Mouse (Mus musculus): Measurements from ENCODE around the gene Krt8. TPM values are rescaled to one million over a fixed set of nuclear protein-coding genes. Genes with fewer than 3 reads are reported as not detected.

Gene Krt8
- total and polyA plus RNA-seq, 3 experiments, result 0.69 to 0.93 TPM; not detected in 1

DNA sequence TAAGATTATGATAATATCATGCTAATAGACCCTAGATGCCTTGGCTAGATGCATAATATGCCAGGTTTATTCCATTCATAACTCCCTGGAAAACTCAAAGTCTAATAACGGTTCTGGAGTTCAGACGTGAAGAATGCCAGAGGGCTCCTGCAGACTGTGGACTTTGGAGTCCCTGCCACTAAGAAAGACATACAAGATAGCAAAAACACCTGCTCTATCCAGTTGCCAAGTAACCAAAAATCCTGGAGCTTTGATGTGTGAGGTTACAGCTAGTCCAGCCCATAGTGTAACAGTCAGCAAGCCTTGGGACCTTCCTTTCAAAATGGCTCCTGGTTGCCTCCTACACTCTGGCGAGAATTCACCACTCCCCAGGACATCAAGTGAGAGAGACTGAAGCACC, 40.5 kb upstream of the Krt8 start:
- H3K79me2 ChIP-seq (ENCODE audit: control insufficient read depth, insufficient read depth, low read length, poor library complexity), result no peaks in the 10 kb centered on the region
- no peak overlapping the region for H3K4me3 ChIP-seq (ENCODE audit: control insufficient read depth in 1 of 2, insufficient read depth in 1 of 2, low read depth in 2 of 2, low read length in 2 of 2)
- no peaks in the 10 kb centered on the region for H3K4me1 ChIP-seq (ENCODE audit: control insufficient read depth in 1 of 2, insufficient read depth in 2 of 2, low read length in 2 of 2)
- no peak for DNase-seq (ENCODE audit: low read depth, low spot score)
- H3K36me3 ChIP-seq (ENCODE audit: control insufficient read depth in 1 of 2, insufficient read depth in 2 of 2, low read length in 2 of 2), result no peaks in the 10 kb centered on the region
- no peak overlapping the region for H3K9ac ChIP-seq (ENCODE audit: control insufficient read depth, low read depth, low read length, poor library complexity, severe bottlenecking)
- no peaks in the 10 kb centered on the region for H3K9me3 ChIP-seq (replicated peaks; ENCODE audit: insufficient read depth, low read length)
- H3K27me3 ChIP-seq (ENCODE audit: control insufficient read depth in 1 of 2, insufficient read depth in 2 of 2, low read length in 2 of 2), result peaks cover 16 to 23% of the 10 kb centered on the region in 2 experiments
- TF ChIP-seq GATA1 (IDR thresholded peaks at IDR 0.05; ENCODE audit: low read depth, low read length) (no peak), MEF2A (IDR thresholded peaks at IDR 0.05; ENCODE audit: extremely low read depth, insufficient replicate concordance, low read depth, low read length, poor library complexity, severe bottlenecking) (no peak), RAD21 (IDR thresholded peaks at IDR 0.05; ENCODE audit: low read depth, low read length) (no peak), ETS1 (IDR thresholded peaks at IDR 0.05; ENCODE audit: low read depth, low read length) (no peak), ZMIZ1 (IDR thresholded peaks at IDR 0.05; ENCODE audit: low read depth, low read length) (no peak), SIN3A (IDR thresholded peaks at IDR 0.05; ENCODE audit: low read length) (no peak), MAX (IDR thresholded peaks at IDR 0.05; ENCODE audit: low read length) (no peak), ZC3H11A (IDR thresholded peaks at IDR 0.05; ENCODE audit: low read depth, low read length) (no peak), TCF12 (IDR thresholded peaks at IDR 0.05; ENCODE audit: low read depth, low read length) (no peak), MAFK (IDR thresholded peaks at IDR 0.05; ENCODE audit: borderline replicate concordance, low read depth, low read length) (no peak), TBP (IDR thresholded peaks at IDR 0.05; ENCODE audit: low read depth, low read length) (no peak), EP300 (IDR thresholded peaks at IDR 0.05; ENCODE audit: low read depth in 1 of 2, low read length in 2 of 2) (no peak), POLR2AphosphoS2 (IDR thresholded peaks at IDR 0.05; ENCODE audit: low read length) (no peak)
- no peak overlapping the region for H3K27ac ChIP-seq (ENCODE audit: control insufficient read depth, low read depth, low read length)

GRCm38 (mm10) chr15:102041951-102042350, 37.7 kb upstream of the Krt8 start:
- Histone ChIP-seq H3K4me3 (ENCODE audit: control insufficient read depth in 1 of 2, insufficient read depth in 1 of 2, low read depth in 2 of 2, low read length in 2 of 2) (no peak overlapping the region), H3K9ac (ENCODE audit: control insufficient read depth, low read depth, low read length, poor library complexity, severe bottlenecking) (no peak overlapping the region), H3K36me3 (ENCODE audit: control insufficient read depth in 1 of 2, insufficient read depth in 2 of 2, low read length in 2 of 2) (no peaks in the 10 kb centered on the region), H3K27ac (ENCODE audit: control insufficient read depth, low read depth, low read length) (no peak overlapping the region), H3K9me3 (replicated peaks; ENCODE audit: insufficient read depth, low read length) (no peaks in the 10 kb centered on the region), H3K27me3 (ENCODE audit: control insufficient read depth in 1 of 2, insufficient read depth in 2 of 2, low read length in 2 of 2) (peaks cover 23 to 41% of the 10 kb centered on the region in 2 experiments), H3K4me1 (ENCODE audit: control insufficient read depth in 1 of 2, insufficient read depth in 2 of 2, low read length in 2 of 2) (no peaks in the 10 kb centered on the region), H3K79me2 (ENCODE audit: control insufficient read depth, insufficient read depth, low read length, poor library complexity) (no peaks in the 10 kb centered on the region)
- TF ChIP-seq CTCF (IDR thresholded peaks at IDR 0.05 in 2 of 3, conservative IDR thresholded peaks at IDR 0.05 in 1 of 3; ENCODE audit: control insufficient read depth in 1 of 3, insufficient read depth in 1 of 3, low read depth in 2 of 3, low read length in 3 of 3, poor library complexity in 1 of 3, severe bottlenecking in 1 of 3) (no peak), RCOR1 (IDR thresholded peaks at IDR 0.05; ENCODE audit: low read depth, low read length) (no peak), MAZ (IDR thresholded peaks at IDR 0.05; ENCODE audit: low read depth, low read length) (no peak), ZKSCAN1 (IDR thresholded peaks at IDR 0.05; ENCODE audit: low read depth, low read length) (no peak), POLR2AphosphoS2 (IDR thresholded peaks at IDR 0.05; ENCODE audit: low read length) (no peak), NELFE (IDR thresholded peaks at IDR 0.05; ENCODE audit: low read depth, low read length) (no peak), POLR2A (IDR thresholded peaks at IDR 0.05; ENCODE audit: control insufficient read depth in 1 of 2, insufficient read depth in 1 of 2, low read depth in 1 of 2, low read length in 2 of 2, poor library complexity in 1 of 2) (no peak), TAL1 (IDR thresholded peaks at IDR 0.05; ENCODE audit: low read length) (no peak), JUND (IDR thresholded peaks at IDR 0.05; ENCODE audit: low read depth, low read length) (no peak), ZNF384 (IDR thresholded peaks at IDR 0.05; ENCODE audit: low read depth, low read length) (no peak), MXI1 (IDR thresholded peaks at IDR 0.05; ENCODE audit: low read depth, low read length) (no peak), NRF1 (IDR thresholded peaks at IDR 0.05; ENCODE audit: insufficient read depth, low read depth, low read length, poor library complexity, severe bottlenecking) (no peak), SMC3 (IDR thresholded peaks at IDR 0.05; ENCODE audit: low read depth, low read length) (no peak), GATA1 (IDR thresholded peaks at IDR 0.05; ENCODE audit: low read depth, low read length) (no peak)
- DNase-seq (ENCODE audit: low read depth, low spot score), result no peak

Data from MEL (cell line).